In genomic region chr9:63754556-63755510, GRCm38 (mm10) we compare ENCODE assay signal across 8 mouse cellular contexts. TPM values are rescaled to one million over a fixed set of nuclear protein-coding genes. Genes with fewer than 3 reads are reported as not detected.
DNase-seq lines count a peak whose midpoint lies in the region; TF ChIP-seq lines count a peak whose summit lies in the region.

No protein-coding gene starts in this region.

- TF ChIP-seq CTCF in olfactory bulb, adult 2 months (IDR thresholded peaks at IDR 0.05; ENCODE audit: insufficient read depth, low read depth, low read length): no peak

- intact Hi-C loops in heart, postnatal 36 days (cut with DNase I): loop anchor here (5.0 to 10.0 kb wide), 4 partner anchors 87 to 620 kb away; partner anchors contain the start of genes Aagab and Iqch

- DNase-seq in embryo, embryonic 10 days (ENCODE audit: low spot score): peak; percentile 42
- DNase-seq in embryo, embryonic 9.5 days (ENCODE audit: extremely low spot score): no peak
- DNase-seq in thymus, adult 18-20 months: peak; percentile 32 to 57
- no peak for DNase-seq in thymus, postnatal 10 days (ENCODE audit: low spot score in 2 of 2)
- peak; percentile 33 to 59 for DNase-seq in heart, postnatal 36 days
- peak; percentile 69 to 84 for DNase-seq in lung, adult 18-20 months
- DNase-seq in c-Kit-positive CD71-positive TER-119-positive erythroid progenitor cells, embryonic 14.5 days (ENCODE audit: low spot score): no peak

- peak overlapping the region; percentile 42 for H3K4me3 ChIP-seq in olfactory bulb, adult 2 months (ENCODE audit: insufficient read depth, low read depth, low read length)

- 24% methylated on average over 23 of the region's 23 CpGs for WGBS in olfactory bulb, adult 2 months

- TF ChIP-seq POLR2A in olfactory bulb, adult 2 months (IDR thresholded peaks at IDR 0.05; ENCODE audit: insufficient read depth, low read depth, low read length): no peak

- peaks cover 43% of the 10 kb centered on the region for H3K4me1 ChIP-seq in olfactory bulb, adult 2 months (ENCODE audit: control insufficient read depth, insufficient read depth, low read length)

- peak overlapping the region; percentile 74 for H3K27ac ChIP-seq in olfactory bulb, adult 2 months (ENCODE audit: insufficient read depth, low read depth, low read length)

RNA-seq across cellular contexts. Expression of gene Smad3, which starts 3.0 kb away (rescaled TPM):
- 10 to 100 TPM; 12.5 to 13.2 TPM for total RNA-seq in heart, postnatal 36 days (2021)
- polyA plus RNA-seq in olfactory bulb, adult 2 months (2012; ENCODE audit: insufficient read depth, insufficient read length, low replicate concordance, missing spikeins): not detected in 2 replicates

Comparison
In these comparisons a context has a peak if more than half of its experiments do, and no peak if none do; other contexts are left out.
1. DNase-seq: peak in embryo, embryonic 10 days (single experiment), thymus, adult 18-20 months (2 of 2), heart, postnatal 36 days (2 of 2) and lung, adult 18-20 months (2 of 2); none in embryo, embryonic 9.5 days (single experiment), thymus, postnatal 10 days (0 of 2) and c-Kit-positive CD71-positive TER-119-positive erythroid progenitor cells, embryonic 14.5 days (single experiment).